Mouse (Mus musculus): ENCODE measurements around the gene Twsg1. TPM values are rescaled to one million over a fixed set of nuclear protein-coding genes. Genes with fewer than 3 reads are reported as not detected.

Gene Twsg1
- polyA plus RNA-seq, 1 experiment, result 53.3 TPM

- H3K4me3 ChIP-seq (ENCODE audit: insufficient read depth, low read depth, low read length), result no peak overlapping the region
- no peak for TF ChIP-seq POLR2A (IDR thresholded peaks at IDR 0.05; ENCODE audit: low read depth, low read length)
- no peak for TF ChIP-seq CTCF (conservative IDR thresholded peaks at IDR 0.05; ENCODE audit: insufficient read depth, insufficient read length, low read depth, low read length)
- H3K27me3 ChIP-seq (replicated peaks; ENCODE audit: control insufficient read depth, insufficient read depth, low read length), result no peaks in the 10 kb centered on the region
- no peak for DNase-seq
- H3K27ac ChIP-seq (ENCODE audit: insufficient read depth, low read depth, low read length), result no peak overlapping the region
- H3K4me1 ChIP-seq (ENCODE audit: control insufficient read depth, insufficient read depth, low read length), result peaks cover 3% of the 10 kb centered on the region; the same call in 1 of the 2 replicates
- 67% methylated on average over 6 of the region's 6 CpGs for WGBS
- no peaks in the 10 kb centered on the region for H3K36me3 ChIP-seq (ENCODE audit: control insufficient read depth, insufficient read depth, low read length)
These were observed 74.0 kb downstream of the Twsg1 start for GRCm38 (mm10) chr17:65877026-65877425.

GRCm38 (mm10) chr17:65873834-65874233 is 77.2 kb downstream of the Twsg1 start:
- no peaks in the 10 kb centered on the region for H3K27me3 ChIP-seq (replicated peaks; ENCODE audit: control insufficient read depth, insufficient read depth, low read length)
- TF ChIP-seq POLR2A (IDR thresholded peaks at IDR 0.05; ENCODE audit: low read depth, low read length) (no peak), CTCF (conservative IDR thresholded peaks at IDR 0.05; ENCODE audit: insufficient read depth, insufficient read length, low read depth, low read length) (no peak)
- no peak overlapping the region for H3K27ac ChIP-seq (ENCODE audit: insufficient read depth, low read depth, low read length)
- no peaks in the 10 kb centered on the region for H3K4me1 ChIP-seq (ENCODE audit: control insufficient read depth, insufficient read depth, low read length)
- WGBS, result 89% methylated on average over 11 of the region's 11 CpGs
- no peaks in the 10 kb centered on the region for H3K36me3 ChIP-seq (ENCODE audit: control insufficient read depth, insufficient read depth, low read length)
- no peak overlapping the region for H3K4me3 ChIP-seq (ENCODE audit: insufficient read depth, low read depth, low read length)
- no peak for DNase-seq

GRCm38 (mm10) chr17:65873156-65873555 is 77.9 kb downstream of the Twsg1 start:
- no peak overlapping the region for H3K27ac ChIP-seq (ENCODE audit: insufficient read depth, low read depth, low read length)
- WGBS, result 71% methylated on average over 4 of the region's 4 CpGs
- no peaks in the 10 kb centered on the region for H3K27me3 ChIP-seq (replicated peaks; ENCODE audit: control insufficient read depth, insufficient read depth, low read length)
- no peak for TF ChIP-seq POLR2A (IDR thresholded peaks at IDR 0.05; ENCODE audit: low read depth, low read length)
- no peak for TF ChIP-seq CTCF (conservative IDR thresholded peaks at IDR 0.05; ENCODE audit: insufficient read depth, insufficient read length, low read depth, low read length)
- no peak overlapping the region for H3K4me3 ChIP-seq (ENCODE audit: insufficient read depth, low read depth, low read length)
- H3K36me3 ChIP-seq (ENCODE audit: control insufficient read depth, insufficient read depth, low read length), result no peaks in the 10 kb centered on the region
- no peaks in the 10 kb centered on the region for H3K4me1 ChIP-seq (ENCODE audit: control insufficient read depth, insufficient read depth, low read length)
- no peak for DNase-seq

GRCm38 (mm10) chr17:65872652-65873051 is 78.4 kb downstream of the Twsg1 start:
- Histone ChIP-seq H3K27me3 (replicated peaks; ENCODE audit: control insufficient read depth, insufficient read depth, low read length) (no peaks in the 10 kb centered on the region), H3K4me3 (ENCODE audit: insufficient read depth, low read depth, low read length) (no peak overlapping the region), H3K36me3 (ENCODE audit: control insufficient read depth, insufficient read depth, low read length) (no peaks in the 10 kb centered on the region), H3K27ac (ENCODE audit: insufficient read depth, low read depth, low read length) (no peak overlapping the region), H3K4me1 (ENCODE audit: control insufficient read depth, insufficient read depth, low read length) (no peaks in the 10 kb centered on the region)
- DNase-seq, result peak; percentile 67
- peak; percentile 66 for TF ChIP-seq CTCF (conservative IDR thresholded peaks at IDR 0.05; ENCODE audit: insufficient read depth, insufficient read length, low read depth, low read length)
- no peak for TF ChIP-seq POLR2A (IDR thresholded peaks at IDR 0.05; ENCODE audit: low read depth, low read length)
- 46% methylated on average over 6 of the region's 6 CpGs for WGBS

GRCm38 (mm10) chr17:65872051-65872450 is 79.0 kb downstream of the Twsg1 start:
- Histone ChIP-seq H3K36me3 (ENCODE audit: control insufficient read depth, insufficient read depth, low read length) (no peaks in the 10 kb centered on the region), H3K27me3 (replicated peaks; ENCODE audit: control insufficient read depth, insufficient read depth, low read length) (no peaks in the 10 kb centered on the region), H3K27ac (ENCODE audit: insufficient read depth, low read depth, low read length) (no peak overlapping the region), H3K4me3 (ENCODE audit: insufficient read depth, low read depth, low read length) (no peak overlapping the region), H3K4me1 (ENCODE audit: control insufficient read depth, insufficient read depth, low read length) (no peaks in the 10 kb centered on the region)
- DNase-seq, result no peak
- no peak for TF ChIP-seq POLR2A (IDR thresholded peaks at IDR 0.05; ENCODE audit: low read depth, low read length)
- TF ChIP-seq CTCF (conservative IDR thresholded peaks at IDR 0.05; ENCODE audit: insufficient read depth, insufficient read length, low read depth, low read length), result no peak
- 55% methylated on average over 6 of the region's 6 CpGs for WGBS

Other genes starting within 250 kb of the Twsg1 start
- gene Rab31, start 178.5 kb downstream of the Twsg1 start, polyA plus RNA-seq (2012; rRNA removed), result 16.8 and 17.6 TPM in 2 replicates
- 34.3 and 37.6 TPM in 2 replicates for gene Ppp4r1, start 168.7 kb downstream of the Twsg1 start, polyA plus RNA-seq (2012; rRNA removed)
- gene Ralbp1, start 65.4 kb downstream of the Twsg1 start, polyA plus RNA-seq (2012; rRNA removed), result 29.8 and 30.7 TPM in 2 replicates
- gene Ankrd12, start 125.9 kb upstream of the Twsg1 start, polyA plus RNA-seq (2012; rRNA removed), result 3.6 and 4.1 TPM in 2 replicates
- 117 and 159 TPM in 2 replicates for gene Ndufv2, start 150.3 kb upstream of the Twsg1 start, polyA plus RNA-seq (2012; rRNA removed)
- gene Washc1, start 160.3 kb upstream of the Twsg1 start, polyA plus RNA-seq (2012; rRNA removed), result 37.1 and 41.6 TPM in 2 replicates
- 2.0 and 2.4 TPM in 2 replicates for gene Ddx11, start 172.3 kb upstream of the Twsg1 start, polyA plus RNA-seq (2012; rRNA removed)

All from kidney, adult 2 months (tissue).